Mouse (Mus musculus) heart, adult 2 months (tissue): ENCODE measurements at regions not wholly inside any gene's neighbourhood (a gene's known extent, or its start where the extent isn't known, plus 50 kb on each side); places are given as distances from the start of the nearest gene placed in this dataset.

Source experiments
- DNase-seq, 2 experiments: peaks; one replicate each; pipeline ENCODE4 v3.0.0; 2021
- H3K27ac ChIP-seq: fragments of 200-600 bp; 2 replicates; pipeline ENCODE4 v1.8.1; 2022
- H3K27me3 ChIP-seq: fragments of 200-500 bp; 2 replicates; pipeline ENCODE4 v1.6.1; 2012; ENCODE audit warnings: mild to moderate bottlenecking, low read length, inconsistent platforms, mixed read lengths; ENCODE audit not compliant: control insufficient read depth, insufficient read depth
- H3K36me3 ChIP-seq: fragments of 200-500 bp; 2 replicates; pipeline ENCODE4 v1.6.1; 2012; ENCODE audit warnings: low read length, inconsistent platforms; ENCODE audit not compliant: control insufficient read depth, insufficient read depth
- H3K4me1 ChIP-seq: fragments of 200-500 bp; 2 replicates; pipeline ENCODE4 v1.6.1; 2011; ENCODE audit warnings: low read length; ENCODE audit not compliant: control insufficient read depth, insufficient read depth
- H3K4me3 ChIP-seq: fragments of 200-600 bp; 2 replicates; pipeline ENCODE4 v1.8.1; 2022
- H3K79me2 ChIP-seq: fragments of 200-500 bp; replicated peaks from 2 replicates; pipeline ENCODE4 v1.6.1; 2012; ENCODE audit warnings: mild to moderate bottlenecking, inconsistent platforms, low read length, moderate library complexity, mixed read lengths; ENCODE audit not compliant: control insufficient read depth, insufficient read depth
- H3K9ac ChIP-seq: fragments of 200-500 bp; 2 replicates; pipeline ENCODE4 v1.6.1; 2012; ENCODE audit warnings: low read depth, mild to moderate bottlenecking, control low read depth, inconsistent platforms, low read length, mixed read lengths
- CTCF ChIP-seq: fragments of 200-600 bp; IDR thresholded peaks from 2 replicates; pipeline ENCODE4 v1.8.1; 2022; ENCODE audit warnings: antibody characterized with exemption, mild to moderate bottlenecking, moderate library complexity
- EP300 ChIP-seq: fragments of 200-500 bp; IDR thresholded peaks from 2 replicates; pipeline ENCODE4 v1.6.1; 2011; ENCODE audit warnings: low read depth, low read length, control low read depth; ENCODE audit not compliant: insufficient read depth
- POLR2A ChIP-seq: fragments of 200-500 bp; IDR thresholded peaks from 2 replicates; pipeline ENCODE4 v1.6.1; 2011; ENCODE audit warnings: mild to moderate bottlenecking, low read depth, low read length, control low read depth; ENCODE audit not compliant: insufficient read depth
- WGBS: fragments of 180-500 bp; shearing (Covaris S2); methylation state at CpG from one replicate; pipeline ENCODE4 v1.1.7; 2018; 5-methylcytosine and 5-hydroxymethylcytosine counted together
- intact Hi-C: fragments of 180-260 bp; cut with DNase I; formaldehyde crosslinking; loops from one replicate; pipeline ENCODE4 v1.15.1; 2025

DNA sequence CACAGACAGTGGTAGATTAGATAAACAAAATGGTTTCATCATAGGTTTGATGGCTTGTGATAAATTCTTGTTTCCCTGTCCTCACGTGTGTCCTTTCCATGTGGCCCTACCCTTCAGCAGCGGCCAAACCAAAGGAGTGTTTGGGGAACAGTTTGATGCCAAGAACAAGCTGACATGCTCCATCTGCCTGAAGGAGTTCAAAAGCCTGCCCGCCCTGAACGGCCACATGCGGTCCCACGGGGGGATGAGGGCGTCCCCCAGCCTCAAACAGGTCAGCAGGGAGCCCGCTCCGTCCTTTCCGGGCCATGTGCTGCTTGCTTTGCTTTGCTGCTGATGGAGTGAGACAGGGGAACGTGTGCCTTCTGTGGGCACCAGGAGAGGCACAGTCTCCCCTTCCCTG lies 51.0 kb upstream of the Mrps10 start:
- intact Hi-C loops: no loop called here
- no peak overlapping the region for H3K4me3 ChIP-seq
- no peaks in the 10 kb centered on the region for H3K79me2 ChIP-seq
- 84% methylated on average over 11 of the region's 11 CpGs for WGBS
- no peak overlapping the region for H3K9ac ChIP-seq
- no peak for DNase-seq
- H3K4me1 ChIP-seq: no peaks in the 10 kb centered on the region
- H3K27me3 ChIP-seq: no peaks in the 10 kb centered on the region
- H3K27ac ChIP-seq: no peak overlapping the region
- no peak for TF ChIP-seq CTCF
- no peak for TF ChIP-seq POLR2A
- TF ChIP-seq EP300: no peak
- H3K36me3 ChIP-seq: no peaks in the 10 kb centered on the region

DNA sequence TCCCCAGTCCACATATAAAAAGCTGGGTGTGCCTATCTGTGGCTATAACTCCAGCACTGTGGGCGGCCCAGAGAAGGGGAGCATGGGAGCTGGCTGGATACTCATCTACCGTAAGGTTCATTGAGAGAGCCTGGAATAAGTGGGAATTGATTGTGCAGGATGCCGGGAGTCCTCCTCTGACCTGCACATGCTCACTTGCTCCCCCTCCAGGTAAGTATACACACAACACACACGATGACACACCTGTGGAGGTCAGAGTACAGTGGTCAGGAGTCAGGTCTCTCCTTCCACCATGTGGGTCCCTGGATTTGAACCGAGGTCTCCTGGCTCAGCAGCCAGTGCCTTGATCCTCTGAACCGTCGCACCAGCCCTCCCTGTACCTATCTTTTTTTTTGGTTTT lies 55.5 kb upstream of the Mrps10 start:
- DNase-seq: no peak
- no peak overlapping the region for H3K27ac ChIP-seq
- no peak overlapping the region for H3K9ac ChIP-seq
- H3K4me3 ChIP-seq: no peak overlapping the region
- H3K36me3 ChIP-seq: no peaks in the 10 kb centered on the region
- 97% methylated on average over 7 of the region's 7 CpGs for WGBS
- TF ChIP-seq POLR2A (no peak), CTCF (no peak), EP300 (no peak)
- H3K27me3 ChIP-seq: no peaks in the 10 kb centered on the region
- H3K79me2 ChIP-seq: no peaks in the 10 kb centered on the region
- H3K4me1 ChIP-seq: no peaks in the 10 kb centered on the region; the same call in 1 of the 2 replicates
- intact Hi-C loops: no loop called here

DNA sequence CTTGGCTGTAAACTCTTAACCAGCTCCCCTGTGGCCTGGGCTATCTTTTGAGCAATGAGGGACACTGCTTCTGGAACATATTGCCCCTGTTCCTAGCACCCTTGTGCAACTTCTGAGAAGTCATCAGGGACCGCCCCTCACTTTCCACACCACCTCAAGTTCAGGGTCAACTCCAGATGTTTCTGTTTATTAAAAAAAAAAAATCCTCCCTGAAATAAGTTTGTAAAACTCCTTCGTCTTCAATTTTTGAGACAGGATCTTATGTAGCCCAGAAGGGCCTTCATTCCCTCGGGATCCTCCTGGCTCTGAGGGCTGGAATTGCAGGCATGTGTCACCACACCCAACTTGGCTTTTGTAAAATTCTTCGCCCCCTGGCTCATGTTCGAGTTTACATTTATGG lies 57.4 kb upstream of the Mrps10 start:
- no peaks in the 10 kb centered on the region for H3K36me3 ChIP-seq
- H3K4me1 ChIP-seq: no peaks in the 10 kb centered on the region; the same call in 1 of the 2 replicates
- no peak for DNase-seq
- intact Hi-C loops: no loop called here
- H3K79me2 ChIP-seq: no peaks in the 10 kb centered on the region
- WGBS: 43% methylated on average over 5 of the region's 5 CpGs
- no peaks in the 10 kb centered on the region for H3K27me3 ChIP-seq
- no peak overlapping the region for H3K9ac ChIP-seq
- no peak overlapping the region for H3K27ac ChIP-seq
- no peak for TF ChIP-seq EP300
- peak; percentile 31 for TF ChIP-seq CTCF
- no peak overlapping the region for H3K4me3 ChIP-seq

- 77% methylated on average over 13 of the region's 13 CpGs for WGBS
- TF ChIP-seq POLR2A: no peak
- Histone ChIP-seq H3K9ac (no peak overlapping the region), H3K4me3 (no peak overlapping the region), H3K4me1 (peaks cover 3% of the 10 kb centered on the region), H3K27ac (no peak overlapping the region), H3K27me3 (no peaks in the 10 kb centered on the region), H3K79me2 (no peaks in the 10 kb centered on the region), H3K36me3 (no peaks in the 10 kb centered on the region)
- intact Hi-C loops: no loop called here
- no peak for DNase-seq
Observed at GRCm38 (mm10) chr17:47306027-47306761, 62.5 kb upstream of the Mrps10 start.

DNA sequence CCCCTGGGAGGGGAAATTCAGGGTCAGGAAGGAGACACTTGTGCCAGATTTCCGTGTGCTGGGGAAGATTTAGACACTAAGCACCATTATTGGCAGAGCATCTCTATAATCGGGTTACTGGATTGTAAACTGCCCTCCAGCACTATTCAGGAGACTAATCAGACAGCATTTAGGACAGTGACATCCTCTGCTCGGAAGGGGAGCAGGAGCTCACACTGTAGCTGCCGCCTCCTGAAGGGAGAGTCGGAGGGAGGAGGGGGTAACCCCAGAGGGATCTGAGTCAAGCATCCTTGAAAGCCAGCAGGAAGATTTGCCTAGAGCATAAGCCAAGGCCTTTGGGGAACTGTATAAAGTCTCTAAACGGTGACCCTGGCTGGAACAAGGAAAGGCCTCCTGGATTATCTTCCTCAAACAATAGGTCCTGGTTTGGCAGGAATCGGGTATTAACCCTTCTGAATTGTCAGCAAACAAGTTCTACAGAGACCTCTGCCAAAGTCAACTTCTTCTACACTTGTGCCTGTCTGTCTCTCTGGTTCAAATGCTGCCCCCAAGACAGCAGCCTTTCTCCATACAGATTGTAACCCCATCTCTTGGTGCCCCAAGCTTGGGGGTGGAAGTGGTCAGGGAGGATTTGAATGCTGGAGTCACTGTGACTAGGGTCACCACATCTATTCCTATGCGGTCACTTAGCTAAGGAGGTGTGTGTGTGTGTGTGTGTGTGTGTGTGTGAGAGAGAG lies 64.1 kb upstream of the Mrps10 start:
- Histone ChIP-seq H3K9ac (no peak overlapping the region), H3K36me3 (no peaks in the 10 kb centered on the region), H3K79me2 (no peaks in the 10 kb centered on the region), H3K27me3 (no peaks in the 10 kb centered on the region), H3K4me3 (no peak overlapping the region), H3K27ac (no peak overlapping the region), H3K4me1 (peaks cover 3% of the 10 kb centered on the region)
- TF ChIP-seq CTCF (no peak), POLR2A (no peak), EP300 (no peak)
- 42% methylated on average over 8 of the region's 8 CpGs for WGBS
- peak in 1 of 2 experiments; percentile 27 for DNase-seq
- intact Hi-C loops: no loop called here

GRCm38 (mm10) chr17:47303600-47303999 lies 65.1 kb upstream of the Mrps10 start:
- Histone ChIP-seq H3K4me1 (peaks cover 3% of the 10 kb centered on the region), H3K27ac (no peak overlapping the region), H3K27me3 (no peaks in the 10 kb centered on the region), H3K36me3 (no peaks in the 10 kb centered on the region), H3K9ac (no peak overlapping the region), H3K4me3 (no peak overlapping the region), H3K79me2 (no peaks in the 10 kb centered on the region)
- no peak for TF ChIP-seq EP300
- TF ChIP-seq CTCF: no peak
- no peak for TF ChIP-seq POLR2A
- DNase-seq: no peak
- intact Hi-C loops: no loop called here
- WGBS: 90% methylated on average over 3 of the region's 3 CpGs
